Mouse (Mus musculus): ENCODE measurements at regions not wholly inside any gene's neighbourhood (a gene's known extent, or its start where the extent isn't known, plus 50 kb on each side); places are given as distances from the start of the nearest gene placed in this dataset.
A peak's percentile ranks its signal among the peaks of the same experiment; 100 is the strongest.

DNA sequence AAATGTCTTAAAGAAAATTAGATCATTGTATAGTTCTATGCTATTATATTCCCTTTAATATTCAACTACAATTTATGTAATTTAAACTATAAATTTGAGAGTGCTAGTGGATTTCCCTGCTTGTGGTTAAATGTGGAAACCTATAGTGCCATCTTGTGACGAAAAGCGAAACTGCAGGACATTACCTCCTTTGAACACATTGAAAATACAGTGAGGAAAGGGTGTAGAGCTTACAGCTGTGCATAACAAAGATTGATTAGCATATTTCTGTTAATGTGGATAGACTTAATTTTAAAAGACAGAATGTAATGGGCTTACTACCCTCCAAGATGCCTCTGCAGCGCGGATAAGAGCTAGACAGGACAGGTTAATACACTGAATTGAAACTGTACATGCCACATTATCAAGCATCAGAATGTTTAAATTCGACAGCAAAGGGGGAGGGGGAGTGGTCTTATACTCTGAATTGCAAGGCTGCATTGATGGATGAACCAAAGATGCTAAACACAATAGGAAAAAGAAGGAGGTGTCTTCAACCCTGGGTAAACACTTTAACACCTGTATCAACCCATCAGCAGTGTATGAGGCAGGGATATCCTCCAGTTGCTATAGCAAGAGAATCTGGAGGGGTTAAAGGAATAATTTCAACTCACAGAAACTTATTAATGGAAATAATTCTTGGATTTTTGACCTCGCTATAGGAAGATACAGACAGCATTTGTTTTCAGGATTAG lies 101.3 kb upstream of the Tdrd3 start:
- no peaks in the 10 kb centered on the region for H3K4me1 ChIP-seq (ENCODE audit: control insufficient read depth, insufficient read depth, low read depth, low read length)
- H3K36me3 ChIP-seq (ENCODE audit: control insufficient read depth, insufficient read depth, low read length) = no peaks in the 10 kb centered on the region
- no peak overlapping the region for H3K9ac ChIP-seq (ENCODE audit: low read depth, low read length)
- peak overlapping the region; percentile 29; the same call in 1 of the 2 replicates for H3K4me2 ChIP-seq (ENCODE audit: low read length)
- ATAC-seq = peak; percentile 82
- no peak overlapping the region for H3K4me3 ChIP-seq (ENCODE audit: low read length)
- H3K9me3 ChIP-seq (ENCODE audit: control insufficient read depth, low read length) = no peaks in the 10 kb centered on the region
- no peaks in the 10 kb centered on the region for H3K27me3 ChIP-seq (replicated peaks; ENCODE audit: control insufficient read depth, insufficient read depth, low read length)
- H3K27ac ChIP-seq (ENCODE audit: low read depth, low read length) = no peak overlapping the region
- WGBS = 21% methylated on average over 6 of the region's 6 CpGs

DNA sequence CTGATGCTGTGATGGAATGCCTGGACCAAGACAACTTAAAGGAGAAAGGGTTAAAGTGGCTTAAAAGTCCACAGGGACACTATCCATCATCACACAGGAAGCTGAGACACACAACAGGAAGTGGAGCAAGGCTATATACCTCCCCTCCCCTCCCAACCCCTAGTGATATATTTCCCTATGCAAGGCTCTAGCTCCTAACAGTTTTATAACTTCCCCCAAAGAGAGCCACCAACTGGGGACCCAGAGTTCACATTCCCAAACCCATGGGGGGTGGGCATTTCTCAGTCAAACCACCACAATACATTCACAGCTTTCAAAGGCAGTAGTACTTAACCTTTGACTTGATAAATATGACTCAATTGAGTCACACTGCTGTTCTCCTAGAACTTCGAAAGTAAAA lies 88.6 kb upstream of the Tdrd3 start:
- Histone ChIP-seq H3K4me3 (ENCODE audit: low read length) (no peak overlapping the region), H3K9me3 (ENCODE audit: control insufficient read depth, low read length) (no peaks in the 10 kb centered on the region), H3K27ac (ENCODE audit: low read depth, low read length) (no peak overlapping the region), H3K36me3 (ENCODE audit: control insufficient read depth, insufficient read depth, low read length) (no peaks in the 10 kb centered on the region), H3K4me1 (ENCODE audit: control insufficient read depth, insufficient read depth, low read depth, low read length) (no peaks in the 10 kb centered on the region), H3K4me2 (ENCODE audit: low read length) (no peak overlapping the region), H3K27me3 (replicated peaks; ENCODE audit: control insufficient read depth, insufficient read depth, low read length) (no peaks in the 10 kb centered on the region), H3K9ac (ENCODE audit: low read depth, low read length) (no peak overlapping the region)
- no peak for ATAC-seq
- 21% methylated on average over 1 of the region's 1 CpGs for WGBS

DNA sequence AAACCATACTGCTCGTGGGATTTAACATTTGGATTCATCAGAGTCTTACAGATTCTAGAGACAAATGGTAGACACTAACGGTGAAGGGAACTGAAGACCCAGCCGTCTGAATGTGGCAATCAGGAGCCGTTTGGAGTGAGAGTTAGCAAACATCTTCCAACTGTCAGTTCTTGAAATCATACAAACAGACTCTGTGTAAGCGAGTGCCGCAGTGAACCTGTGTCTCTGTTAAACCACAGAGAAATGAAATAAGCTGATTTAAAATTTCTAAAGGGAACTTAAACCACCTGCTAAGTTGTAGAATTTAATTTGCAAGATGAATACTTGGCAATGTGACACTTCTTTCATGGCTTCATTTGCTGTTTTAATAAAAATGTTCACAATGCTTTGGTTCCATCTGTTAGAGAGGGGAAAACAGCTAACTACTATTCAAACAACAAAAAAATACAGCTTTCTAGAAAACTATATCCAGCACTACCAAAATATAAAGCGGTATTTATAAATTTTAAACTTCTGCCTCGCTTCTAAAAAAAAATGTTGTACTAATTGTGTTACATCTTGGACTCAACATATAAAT lies 78.4 kb upstream of the Tdrd3 start:
- WGBS = 76% methylated on average over 8 of the region's 8 CpGs
- Histone ChIP-seq H3K4me3 (ENCODE audit: low read length) (no peak overlapping the region), H3K27ac (ENCODE audit: low read depth, low read length) (no peak overlapping the region), H3K4me1 (ENCODE audit: control insufficient read depth, insufficient read depth, low read depth, low read length) (no peaks in the 10 kb centered on the region), H3K4me2 (ENCODE audit: low read length) (no peak overlapping the region), H3K36me3 (ENCODE audit: control insufficient read depth, insufficient read depth, low read length) (no peaks in the 10 kb centered on the region), H3K27me3 (replicated peaks; ENCODE audit: control insufficient read depth, insufficient read depth, low read length) (no peaks in the 10 kb centered on the region), H3K9ac (ENCODE audit: low read depth, low read length) (no peak overlapping the region), H3K9me3 (ENCODE audit: control insufficient read depth, low read length) (no peaks in the 10 kb centered on the region)
- ATAC-seq = no peak

DNA sequence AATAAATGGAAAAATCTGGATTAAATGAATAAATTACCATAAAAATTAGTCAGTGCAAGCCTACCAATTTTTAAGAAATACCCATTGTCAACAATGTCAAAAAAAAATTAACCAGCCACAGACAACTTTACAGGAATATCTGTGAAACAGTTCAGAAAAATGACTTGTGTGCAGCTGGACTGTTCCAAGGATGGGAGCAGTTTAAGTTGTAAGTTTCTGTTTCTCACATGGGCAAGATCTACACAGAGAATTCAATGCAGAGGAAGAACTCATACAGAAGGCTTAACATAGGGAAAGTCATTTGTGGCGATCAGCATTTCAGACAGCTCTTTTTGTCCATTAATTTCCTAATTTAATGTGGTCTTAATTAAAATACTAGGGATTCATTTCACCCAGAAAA lies 71.9 kb upstream of the Tdrd3 start:
- Histone ChIP-seq H3K36me3 (ENCODE audit: control insufficient read depth, insufficient read depth, low read length) (no peaks in the 10 kb centered on the region), H3K4me1 (ENCODE audit: control insufficient read depth, insufficient read depth, low read depth, low read length) (no peaks in the 10 kb centered on the region), H3K27me3 (replicated peaks; ENCODE audit: control insufficient read depth, insufficient read depth, low read length) (no peaks in the 10 kb centered on the region), H3K9ac (ENCODE audit: low read depth, low read length) (no peak overlapping the region), H3K4me3 (ENCODE audit: low read length) (no peak overlapping the region), H3K27ac (ENCODE audit: low read depth, low read length) (no peak overlapping the region), H3K4me2 (ENCODE audit: low read length) (no peak overlapping the region), H3K9me3 (ENCODE audit: control insufficient read depth, low read length) (no peaks in the 10 kb centered on the region)
- no peak for ATAC-seq
- 76% methylated on average over 1 of the region's 1 CpGs for WGBS

DNA sequence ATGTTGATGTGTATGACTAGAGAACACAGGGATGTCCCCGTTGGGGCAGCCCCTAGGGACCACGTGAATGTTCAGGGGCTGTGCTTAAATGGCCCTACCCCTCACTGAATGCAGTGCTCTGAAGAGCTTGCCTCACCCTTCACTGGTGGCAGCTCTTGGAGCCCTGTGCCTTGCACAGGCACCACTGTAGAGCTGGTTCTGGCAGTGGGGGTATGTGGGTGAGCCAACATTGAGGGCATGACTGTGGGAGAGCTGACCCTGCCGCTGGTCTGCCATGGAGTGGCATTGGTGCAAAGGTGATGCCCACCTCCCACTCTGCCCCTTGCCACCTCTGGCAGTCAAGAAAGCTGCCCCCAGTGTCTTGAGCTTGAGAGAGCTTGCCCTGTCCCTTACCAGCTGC lies 69.6 kb upstream of the Tdrd3 start:
- no peak for ATAC-seq
- no peaks in the 10 kb centered on the region for H3K36me3 ChIP-seq (ENCODE audit: control insufficient read depth, insufficient read depth, low read length)
- H3K4me3 ChIP-seq (ENCODE audit: low read length) = no peak overlapping the region
- no peak overlapping the region for H3K4me2 ChIP-seq (ENCODE audit: low read length)
- no peaks in the 10 kb centered on the region for H3K4me1 ChIP-seq (ENCODE audit: control insufficient read depth, insufficient read depth, low read depth, low read length)
- H3K9ac ChIP-seq (ENCODE audit: low read depth, low read length) = no peak overlapping the region
- H3K27ac ChIP-seq (ENCODE audit: low read depth, low read length) = no peak overlapping the region
- 91% methylated on average over 3 of the region's 3 CpGs for WGBS
- H3K9me3 ChIP-seq (ENCODE audit: control insufficient read depth, low read length) = no peaks in the 10 kb centered on the region
- no peaks in the 10 kb centered on the region for H3K27me3 ChIP-seq (replicated peaks; ENCODE audit: control insufficient read depth, insufficient read depth, low read length)

GRCm38 (mm10) chr14:87348825-87349224 lies 67.6 kb upstream of the Tdrd3 start:
- H3K9me3 ChIP-seq (ENCODE audit: control insufficient read depth, low read length) = no peaks in the 10 kb centered on the region
- H3K4me3 ChIP-seq (ENCODE audit: low read length) = no peak overlapping the region
- no peaks in the 10 kb centered on the region for H3K4me1 ChIP-seq (ENCODE audit: control insufficient read depth, insufficient read depth, low read depth, low read length)
- no peak overlapping the region for H3K9ac ChIP-seq (ENCODE audit: low read depth, low read length)
- no peak for ATAC-seq
- H3K27ac ChIP-seq (ENCODE audit: low read depth, low read length) = no peak overlapping the region
- no peaks in the 10 kb centered on the region for H3K36me3 ChIP-seq (ENCODE audit: control insufficient read depth, insufficient read depth, low read length)
- H3K27me3 ChIP-seq (replicated peaks; ENCODE audit: control insufficient read depth, insufficient read depth, low read length) = no peaks in the 10 kb centered on the region
- 69% methylated on average over 3 of the region's 3 CpGs for WGBS
- no peak overlapping the region for H3K4me2 ChIP-seq (ENCODE audit: low read length)

DNA sequence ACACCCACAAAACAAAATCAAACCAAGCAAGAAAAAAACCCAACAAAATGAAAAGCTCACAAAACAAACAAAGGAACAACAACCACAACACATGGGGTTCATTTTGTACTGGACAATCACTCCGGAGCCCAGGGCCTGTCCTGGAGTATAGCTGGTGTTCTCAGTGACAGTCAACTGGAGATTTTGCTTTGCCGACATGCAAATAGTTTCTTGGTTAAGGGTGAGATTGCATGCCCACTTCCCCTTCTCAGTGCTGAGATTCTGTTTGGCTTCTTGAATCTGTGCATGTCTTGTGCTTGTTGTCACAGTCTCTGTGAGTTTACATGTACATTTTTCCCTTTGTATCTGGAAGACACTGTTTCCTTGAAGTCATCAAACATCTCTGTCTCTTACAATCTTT lies 50.6 kb upstream of the Tdrd3 start:
- Histone ChIP-seq H3K36me3 (ENCODE audit: control insufficient read depth, insufficient read depth, low read length) (no peaks in the 10 kb centered on the region), H3K4me1 (ENCODE audit: control insufficient read depth, insufficient read depth, low read depth, low read length) (no peaks in the 10 kb centered on the region), H3K4me3 (ENCODE audit: low read length) (no peak overlapping the region), H3K9me3 (ENCODE audit: control insufficient read depth, low read length) (no peaks in the 10 kb centered on the region), H3K27ac (ENCODE audit: low read depth, low read length) (no peak overlapping the region), H3K4me2 (ENCODE audit: low read length) (no peak overlapping the region), H3K9ac (ENCODE audit: low read depth, low read length) (no peak overlapping the region), H3K27me3 (replicated peaks; ENCODE audit: control insufficient read depth, insufficient read depth, low read length) (no peaks in the 10 kb centered on the region)
- no peak for ATAC-seq
- WGBS = 90% methylated on average over 2 of the region's 2 CpGs
